Mouse (Mus musculus) forebrain, embryonic 15.5 days (tissue): ENCODE data around the gene Lta. TPM values are rescaled to one million over a fixed set of nuclear protein-coding genes. Genes with fewer than 3 reads are reported as not detected.

Experiments
- ATAC-seq: fragments of 200-750 bp; cut with Nextera tagmentation; replicated peaks from 2 replicates; pipeline ENCODE4 v1.8.0; 2017; ENCODE audit warnings: mild to moderate bottlenecking, moderate TSS enrichment, moderate library complexity
- H3K27ac ChIP-seq: fragments of 300-500 bp; sonication (generic); replicated peaks from 2 replicates; pipeline ENCODE4 v1.5.1; 2015; ENCODE audit warnings: mild to moderate bottlenecking, inconsistent platforms
- H3K27me3 ChIP-seq: fragments of 300-500 bp; sonication (generic); 2 replicates; pipeline ENCODE4 v1.6.1; 2015; ENCODE audit warnings: inconsistent platforms
- H3K36me3 ChIP-seq: fragments of 300-500 bp; sonication (generic); 2 replicates; pipeline ENCODE4 v1.6.1; 2015; ENCODE audit warnings: mild to moderate bottlenecking, inconsistent platforms
- H3K4me1 ChIP-seq: fragments of 300-500 bp; sonication (generic); 2 replicates; pipeline ENCODE4 v1.6.1; 2015; ENCODE audit warnings: inconsistent platforms
- H3K4me2 ChIP-seq: fragments of 300-500 bp; sonication (generic); replicated peaks from 2 replicates; pipeline ENCODE4 v1.6.1; 2015; ENCODE audit warnings: mild to moderate bottlenecking, inconsistent platforms
- H3K4me3 ChIP-seq: fragments of 300-500 bp; sonication (generic); 2 replicates; pipeline ENCODE4 v1.5.1; 2015; ENCODE audit warnings: mild to moderate bottlenecking, inconsistent platforms
- H3K9ac ChIP-seq: fragments of 300-500 bp; sonication (generic); replicated peaks from 2 replicates; pipeline ENCODE4 v1.6.1; 2015; ENCODE audit warnings: mild to moderate bottlenecking, inconsistent platforms
- H3K9me3 ChIP-seq: fragments of 300-500 bp; sonication (generic); 2 replicates; pipeline ENCODE4 v1.6.1; 2016; ENCODE audit warnings: inconsistent platforms
- WGBS: fragments of 180-500 bp; shearing (Covaris S2); methylation state at CpG from one replicate; pipeline ENCODE4 v1.1.7; 2015; ENCODE audit warnings: mixed read lengths; 5-methylcytosine and 5-hydroxymethylcytosine counted together
- polyA plus RNA-seq: library from polyadenylated mRNA; unstranded; fragments of >200 nt; fragmentation: Nextera tagmentation; extraction: Ambion mirVana; gene quantifications from 2 replicates; pipeline ENCODE4 v1.2.1, GENCODE M21; 2015

Lta gene
- polyA plus RNA-seq, 1 experiment from 2014 or later, result 0.36 TPM

DNA sequence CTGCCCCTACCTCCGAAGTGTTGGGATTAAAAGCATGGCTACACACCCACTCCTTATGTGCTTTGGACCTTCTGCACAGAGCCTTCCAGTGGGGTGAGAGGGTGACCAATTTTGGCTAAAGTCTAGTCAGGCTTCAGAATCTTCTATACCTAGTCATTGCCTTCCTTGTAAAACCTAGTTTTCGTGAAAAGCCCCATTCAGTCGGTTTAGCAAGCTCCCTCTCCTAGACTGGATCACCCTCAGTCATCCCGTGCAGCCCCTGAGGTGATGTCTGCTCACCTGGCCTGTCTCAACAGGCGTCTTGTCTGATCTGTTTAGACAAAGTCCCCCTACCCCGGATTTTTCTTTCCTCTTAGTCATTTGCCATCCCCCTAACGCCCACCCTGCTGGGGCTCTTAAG, 7.1 kb downstream of the Lta start:
- 68% methylated on average over 7 of the region's 7 CpGs for WGBS
- peaks cover 28% of the 10 kb centered on the region for H3K27me3 ChIP-seq

DNA sequence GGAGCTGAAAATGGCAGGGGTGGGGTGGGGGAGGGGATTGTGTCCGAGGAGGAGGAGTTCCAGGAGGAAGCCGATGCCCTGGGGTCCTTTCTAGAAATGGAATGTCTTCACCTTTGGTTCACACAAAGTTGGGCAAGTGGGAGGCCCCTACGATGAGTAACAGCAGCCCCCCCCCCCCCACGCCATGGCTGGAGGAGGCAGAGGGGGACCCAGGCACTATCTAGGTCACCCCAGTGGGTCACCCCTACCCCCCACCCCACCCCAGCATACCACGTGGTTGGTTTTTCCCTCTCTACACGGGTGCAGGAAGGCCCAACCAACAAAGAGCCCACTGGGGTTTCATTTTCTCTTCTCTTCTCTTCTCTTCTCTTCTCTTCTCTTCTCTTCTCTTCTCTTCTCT, 8.0 kb downstream of the Lta start:
- Histone ChIP-seq H3K36me3 (no peaks in the 10 kb centered on the region), H3K27ac (no peak overlapping the region), H3K9ac (no peak overlapping the region), H3K4me1 (peaks cover 11% of the 10 kb centered on the region), H3K4me3 (no peak overlapping the region), H3K9me3 (no peaks in the 10 kb centered on the region), H3K4me2 (no peak overlapping the region), H3K27me3 (peaks cover 28% of the 10 kb centered on the region)
- ATAC-seq, result no peak
- WGBS, result 49% methylated on average over 6 of the region's 6 CpGs

More for the DNA sequence above, 7.1 kb downstream of the Lta start:
- H3K4me2 ChIP-seq, result no peak overlapping the region
- H3K27ac ChIP-seq, result no peak overlapping the region
- H3K9ac ChIP-seq, result no peak overlapping the region
- no peaks in the 10 kb centered on the region for H3K9me3 ChIP-seq
- ATAC-seq, result no peak
- no peak overlapping the region for H3K4me3 ChIP-seq
- no peaks in the 10 kb centered on the region for H3K36me3 ChIP-seq
- peaks cover 11% of the 10 kb centered on the region for H3K4me1 ChIP-seq

DNA sequence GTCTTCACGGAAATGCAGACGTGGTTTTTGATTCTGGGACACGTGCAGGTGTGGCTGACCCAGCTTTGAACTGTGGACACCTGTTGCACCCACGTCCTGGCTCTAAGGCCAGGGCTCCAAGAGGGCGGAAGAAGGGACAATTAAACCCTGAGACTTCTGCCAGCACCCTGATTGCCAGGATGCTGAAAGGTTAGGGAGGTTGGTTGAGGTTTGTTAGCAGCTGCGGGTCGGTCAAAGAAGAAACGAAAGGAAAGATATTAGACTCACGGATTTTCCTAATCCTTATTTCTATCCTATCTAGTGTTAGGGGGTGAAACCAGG, 8.9 kb downstream of the Lta start:
- Histone ChIP-seq H3K4me3 (peak overlapping the region; percentile 39), H3K27me3 (peaks cover 25% of the 10 kb centered on the region), H3K27ac (no peak overlapping the region), H3K36me3 (no peaks in the 10 kb centered on the region), H3K4me1 (peaks cover 11% of the 10 kb centered on the region), H3K4me2 (peak overlapping the region; percentile 66), H3K9me3 (no peaks in the 10 kb centered on the region), H3K9ac (no peak overlapping the region)
- WGBS, result 40% methylated on average over 9 of the region's 9 CpGs
- ATAC-seq, result no peak

DNA sequence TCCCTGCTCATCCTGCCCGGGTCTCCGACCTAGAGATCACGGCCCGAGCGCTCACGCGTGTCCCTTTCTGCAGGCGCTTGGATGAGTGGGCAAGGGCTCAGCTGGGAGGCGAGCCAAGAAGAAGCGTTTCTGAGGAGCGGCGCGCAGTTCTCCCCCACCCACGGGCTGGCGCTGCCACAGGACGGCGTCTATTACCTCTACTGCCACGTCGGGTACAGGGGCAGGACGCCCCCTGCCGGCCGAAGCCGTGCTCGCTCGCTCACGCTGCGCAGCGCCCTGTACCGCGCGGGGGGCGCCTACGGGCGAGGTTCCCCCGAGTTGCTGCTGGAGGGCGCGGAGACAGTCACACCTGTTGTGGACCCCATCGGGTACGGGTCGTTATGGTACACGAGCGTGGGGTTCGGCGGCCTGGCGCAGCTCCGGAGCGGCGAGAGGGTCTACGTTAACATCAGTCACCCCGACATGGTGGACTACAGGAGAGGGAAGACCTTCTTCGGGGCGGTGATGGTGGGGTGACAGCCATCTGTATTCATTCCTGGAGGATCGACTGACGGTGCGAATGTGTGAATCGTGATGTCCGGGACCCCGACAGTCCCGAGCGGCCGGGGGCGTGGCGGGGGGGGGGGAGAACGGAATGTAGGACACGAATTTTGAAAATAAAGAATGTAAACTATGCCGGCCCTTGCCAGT, 9.4 kb downstream of the Lta start:
- peaks cover 11% of the 10 kb centered on the region for H3K4me1 ChIP-seq
- H3K9ac ChIP-seq, result 0 out of 2 replicates have a peak overlapping the region, but pooled peaks have one; percentile 32
- H3K4me2 ChIP-seq, result peak overlapping the region; percentile 66
- peaks cover 25% of the 10 kb centered on the region for H3K27me3 ChIP-seq
- peak overlapping the region; percentile 39 for H3K4me3 ChIP-seq
- WGBS, result 2% methylated on average over 66 of the region's 66 CpGs
- no peaks in the 10 kb centered on the region for H3K36me3 ChIP-seq
- no peak overlapping the region for H3K27ac ChIP-seq
- ATAC-seq, result peak; percentile 80
- no peaks in the 10 kb centered on the region for H3K9me3 ChIP-seq

DNA sequence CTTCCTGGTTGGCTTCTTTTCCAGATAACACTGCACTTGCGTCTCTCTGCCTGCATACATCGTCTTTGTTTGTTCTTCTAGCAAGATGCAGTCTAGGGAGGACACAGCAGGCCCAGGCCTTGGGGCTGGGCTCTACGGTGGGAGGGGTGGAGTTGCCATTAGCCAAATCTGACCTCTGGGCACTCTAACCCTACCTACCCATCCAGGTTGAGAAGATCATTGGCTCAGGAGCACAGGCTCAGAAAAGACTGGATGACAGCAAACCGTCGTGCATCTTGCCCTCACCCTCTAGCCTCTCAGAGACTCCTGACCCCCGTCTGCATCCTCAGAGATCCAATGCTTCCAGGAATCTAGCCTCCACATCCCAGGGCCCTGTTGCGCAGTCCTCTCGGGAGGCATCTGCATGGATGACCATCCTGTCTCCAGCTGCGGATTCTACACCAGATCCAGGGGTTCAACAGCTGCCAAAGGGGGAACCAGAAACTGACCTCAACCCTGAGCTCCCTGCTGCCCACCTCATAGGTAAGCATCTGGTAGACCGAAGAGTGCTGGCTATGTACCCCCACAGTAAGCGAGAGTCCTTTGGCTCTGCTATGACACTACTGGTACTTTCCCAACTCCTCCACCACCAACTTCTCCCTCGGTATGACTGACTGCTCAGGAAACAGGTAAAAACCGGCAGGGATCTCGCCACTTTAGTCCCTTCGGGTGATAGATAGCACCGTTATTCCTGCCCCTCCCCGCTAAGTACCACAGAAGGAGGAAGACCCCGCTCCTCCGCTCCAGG, 10.1 kb downstream of the Lta start:
- ATAC-seq, result 0 out of 2 replicates have a peak, but pooled peaks have one; percentile 16
- peak overlapping the region; percentile 39 for H3K4me3 ChIP-seq
- peaks cover 25% of the 10 kb centered on the region for H3K27me3 ChIP-seq
- H3K9me3 ChIP-seq, result no peaks in the 10 kb centered on the region
- H3K27ac ChIP-seq, result no peak overlapping the region
- peaks cover 11% of the 10 kb centered on the region for H3K4me1 ChIP-seq
- H3K4me2 ChIP-seq, result peak overlapping the region; percentile 66
- H3K9ac ChIP-seq, result 0 out of 2 replicates have a peak overlapping the region, but pooled peaks have one; percentile 32
- H3K36me3 ChIP-seq, result no peaks in the 10 kb centered on the region
- WGBS, result 51% methylated on average over 19 of the region's 19 CpGs

DNA sequence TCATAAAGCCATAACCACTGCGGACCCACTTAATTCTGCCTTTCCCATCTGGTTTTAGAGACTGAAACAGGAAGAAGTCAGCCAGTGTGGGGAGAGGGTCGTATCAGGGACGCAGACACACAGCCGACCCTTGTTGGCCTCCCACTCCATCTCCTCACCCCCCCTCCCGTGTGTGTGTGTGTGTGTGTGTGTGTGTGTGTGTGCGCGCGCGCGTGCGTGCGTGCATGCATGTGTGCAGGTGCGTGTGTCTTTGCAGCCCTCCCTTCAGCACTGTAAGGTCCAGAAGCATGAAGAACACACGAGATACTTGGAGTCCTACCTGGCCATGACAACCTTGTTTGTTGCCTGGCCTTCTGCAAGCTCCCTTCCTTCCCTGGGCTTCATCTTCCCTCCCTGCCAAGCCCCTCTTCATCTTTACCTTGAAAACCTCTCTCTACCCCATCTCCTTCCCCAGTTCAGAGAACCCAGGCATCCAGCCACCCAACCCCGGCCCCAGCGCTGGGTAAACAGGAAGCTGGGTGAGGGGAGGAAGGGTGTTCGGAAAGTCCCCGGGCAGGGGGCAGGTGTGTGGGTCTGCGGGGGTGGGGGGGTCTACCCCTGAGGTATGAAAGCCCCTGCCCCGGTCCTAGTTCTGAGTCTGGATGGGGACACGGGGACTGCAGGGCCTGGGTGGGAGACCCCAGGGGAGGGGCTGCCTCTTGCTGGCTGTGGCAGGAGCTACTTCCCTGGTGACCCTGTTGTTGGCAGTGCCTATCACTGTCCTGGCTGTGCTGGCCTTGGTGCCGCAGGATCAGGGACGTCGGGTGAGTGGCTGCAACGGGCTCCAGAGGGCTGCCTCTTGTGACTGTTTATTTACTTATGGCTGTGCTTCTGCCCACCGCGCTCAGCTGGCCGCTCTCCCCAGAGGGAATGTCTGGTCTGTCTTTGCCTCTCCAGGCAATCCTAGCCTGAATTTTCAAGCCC, 11.0 kb downstream of the Lta start, which contains the start of gene Ltb:
Gene Ltb, plus strand, starts transcription at position 559 of the 963 bp plus-strand sequence.
- 82% methylated on average over 28 of the region's 28 CpGs for WGBS
- H3K36me3 ChIP-seq, result no peaks in the 10 kb centered on the region
- H3K9ac ChIP-seq, result 0 out of 2 replicates have a peak within 1 kb of the TSS, but pooled peaks have one; percentile 32
- H3K4me3 ChIP-seq, result peak within 1 kb of the TSS; percentile 39; the same call in 1 of the 2 replicates
- H3K4me2 ChIP-seq, result 0 out of 2 replicates have a peak within 1 kb of the TSS, but pooled peaks have one; percentile 66
- H3K4me1 ChIP-seq, result peaks cover 11% of the 10 kb centered on the region
- H3K27ac ChIP-seq, result no peak within 1 kb of the TSS
- ATAC-seq, result no peak
- no peaks in the 10 kb centered on the region for H3K9me3 ChIP-seq
- H3K27me3 ChIP-seq, result peaks cover 25% of the 10 kb centered on the region

DNA sequence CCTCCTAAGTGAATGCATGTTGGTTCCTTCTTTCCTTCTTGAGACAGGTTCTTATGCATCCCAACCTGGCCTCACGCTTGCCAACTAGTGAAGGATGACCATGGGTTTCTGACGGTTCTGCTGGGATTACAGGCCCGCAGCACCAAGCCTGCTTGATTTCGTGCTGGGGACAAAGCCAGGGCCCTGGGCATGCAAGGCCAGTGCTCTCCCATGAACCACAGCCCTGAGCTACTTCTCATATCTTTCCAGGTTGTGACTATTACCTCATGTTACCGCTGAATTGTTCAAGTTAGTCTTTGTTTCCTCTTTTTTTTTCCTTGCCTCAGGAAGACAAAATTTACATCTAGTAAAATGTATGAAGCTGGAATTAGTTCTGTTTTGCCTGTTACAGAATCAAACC, 12.2 kb downstream of the Lta start:
- no peaks in the 10 kb centered on the region for H3K36me3 ChIP-seq
- H3K4me2 ChIP-seq, result no peak overlapping the region
- H3K9me3 ChIP-seq, result no peaks in the 10 kb centered on the region
- no peak overlapping the region for H3K27ac ChIP-seq
- H3K4me3 ChIP-seq, result no peak overlapping the region
- ATAC-seq, result no peak
- 86% methylated on average over 5 of the region's 5 CpGs for WGBS
- H3K27me3 ChIP-seq, result peaks cover 25% of the 10 kb centered on the region
- H3K9ac ChIP-seq, result no peak overlapping the region
- peaks cover 11% of the 10 kb centered on the region for H3K4me1 ChIP-seq

DNA sequence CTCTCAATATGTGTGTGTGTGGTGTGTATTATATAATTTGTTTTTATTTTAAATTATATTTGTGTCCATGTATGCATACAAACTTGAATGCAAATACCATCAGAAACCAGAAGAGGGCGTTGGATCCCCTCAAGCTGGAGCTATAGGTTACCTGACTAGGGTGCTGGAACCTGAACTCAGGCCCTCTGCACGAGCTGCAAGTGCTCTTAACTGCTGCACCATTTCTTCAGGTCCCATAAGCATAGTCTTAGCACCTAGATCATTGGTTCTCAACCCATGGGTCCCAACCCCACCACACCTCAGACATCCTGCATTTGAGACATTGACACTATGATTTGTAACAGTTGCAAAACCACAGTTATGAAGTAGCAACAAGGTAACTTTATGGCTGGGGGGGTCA, 13.4 kb downstream of the Lta start:
- H3K4me3 ChIP-seq, result no peak overlapping the region
- peaks cover 12% of the 10 kb centered on the region for H3K4me1 ChIP-seq
- H3K36me3 ChIP-seq, result no peaks in the 10 kb centered on the region
- H3K9ac ChIP-seq, result no peak overlapping the region
- H3K9me3 ChIP-seq, result no peaks in the 10 kb centered on the region
- peaks cover 20% of the 10 kb centered on the region for H3K27me3 ChIP-seq
- no peak overlapping the region for H3K4me2 ChIP-seq
- no peak overlapping the region for H3K27ac ChIP-seq
- 58% methylated on average over 2 of the region's 2 CpGs for WGBS
- no peak for ATAC-seq

DNA sequence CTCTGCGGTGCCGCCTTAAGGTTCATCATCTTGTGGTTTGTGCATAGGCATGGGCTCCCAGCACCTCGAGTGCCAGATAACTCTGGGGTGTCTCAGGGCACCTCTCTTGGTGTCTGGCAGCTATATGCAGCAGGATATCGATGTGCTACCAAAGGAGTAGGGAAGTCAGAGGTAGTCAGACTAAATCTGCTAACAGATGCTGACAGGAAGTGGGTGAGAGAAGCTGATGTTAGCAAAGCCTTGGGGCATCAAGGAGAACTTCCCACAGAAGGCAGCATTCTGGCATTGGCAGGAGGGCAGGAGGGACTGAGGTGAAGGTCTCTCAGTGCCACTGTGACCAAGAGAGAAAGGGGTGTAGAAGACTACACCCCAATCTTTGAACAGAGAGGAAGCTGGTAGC, 15.1 kb downstream of the Lta start:
- Histone ChIP-seq H3K9me3 (no peaks in the 10 kb centered on the region), H3K9ac (no peak overlapping the region), H3K4me1 (peaks cover 14% of the 10 kb centered on the region), H3K27ac (no peak overlapping the region), H3K36me3 (no peaks in the 10 kb centered on the region), H3K27me3 (peaks cover 6% of the 10 kb centered on the region), H3K4me2 (no peak overlapping the region), H3K4me3 (no peak overlapping the region)
- WGBS, result 76% methylated on average over 4 of the region's 4 CpGs
- no peak for ATAC-seq

DNA sequence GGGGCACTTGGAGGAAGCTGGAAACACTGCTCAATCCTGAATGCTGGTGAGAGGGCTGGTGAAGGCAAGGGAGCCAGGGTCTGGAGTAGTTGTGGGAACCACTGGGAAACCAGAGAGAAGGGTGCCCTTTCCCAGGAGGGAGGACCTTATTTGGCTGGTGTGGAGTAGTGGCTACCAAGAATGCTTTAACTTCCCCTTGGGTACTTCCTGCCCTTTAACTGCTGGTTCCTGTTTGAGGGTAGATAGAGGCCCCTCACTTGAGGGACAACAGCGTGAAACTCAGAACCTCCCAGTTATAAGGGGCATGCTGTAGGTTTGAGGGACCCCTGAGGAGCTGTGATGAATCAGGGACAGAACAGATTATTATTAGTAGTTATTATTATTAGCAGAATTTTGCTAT, 16.0 kb downstream of the Lta start:
- ATAC-seq, result no peak
- Histone ChIP-seq H3K9me3 (no peaks in the 10 kb centered on the region), H3K27me3 (no peaks in the 10 kb centered on the region), H3K9ac (no peak overlapping the region), H3K4me1 (peaks cover 14% of the 10 kb centered on the region), H3K4me3 (no peak overlapping the region), H3K4me2 (no peak overlapping the region), H3K27ac (no peak overlapping the region), H3K36me3 (no peaks in the 10 kb centered on the region)
- WGBS, result 86% methylated on average over 1 of the region's 1 CpGs

DNA sequence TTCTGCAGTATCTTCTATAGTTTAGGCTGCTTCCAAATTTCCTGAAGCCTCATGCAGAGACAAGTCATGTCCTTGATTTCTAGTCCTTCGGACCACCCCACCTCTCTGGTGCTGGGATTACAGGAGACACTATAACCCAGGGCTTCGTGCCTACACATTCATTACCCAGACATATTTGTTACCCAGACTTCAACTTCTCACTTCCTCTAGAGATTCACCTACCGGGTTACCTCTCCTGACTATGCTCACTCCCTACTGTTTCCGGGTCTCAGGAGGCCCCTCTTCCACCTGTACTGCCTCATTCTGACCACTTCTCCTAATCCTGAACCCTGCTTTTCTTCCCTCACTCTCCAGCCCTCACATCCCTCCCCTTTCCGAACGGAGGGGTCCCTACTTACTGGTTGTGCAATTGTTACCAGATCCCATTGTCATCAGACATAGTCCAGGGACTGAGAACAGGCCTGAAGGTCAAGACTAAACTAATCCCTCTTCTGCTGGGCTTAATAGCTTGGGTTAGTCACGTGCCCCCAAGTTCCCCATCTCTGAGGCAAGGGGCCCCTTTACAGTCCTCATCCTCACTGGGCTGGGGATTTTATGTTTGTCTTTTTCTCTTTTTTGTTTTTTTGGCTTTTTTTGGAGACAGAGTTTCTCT, 17.1 kb downstream of the Lta start, which contains the start of gene Lst1:
Gene Lst1, minus strand, starts transcription at position 481 of the 652 bp plus-strand sequence.
- Histone ChIP-seq H3K36me3 (no peaks in the 10 kb centered on the region), H3K9me3 (no peaks in the 10 kb centered on the region), H3K9ac (no peak within 1 kb of the TSS), H3K27ac (no peak within 1 kb of the TSS), H3K4me3 (no peak within 1 kb of the TSS), H3K27me3 (no peaks in the 10 kb centered on the region), H3K4me2 (no peak within 1 kb of the TSS), H3K4me1 (peaks cover 14% of the 10 kb centered on the region)
- 69% methylated on average over 7 of the region's 7 CpGs for WGBS
- ATAC-seq, result no peak
